Mouse (Mus musculus): ENCODE results near the gene Olfr114. TPM values are rescaled to one million over a fixed set of nuclear protein-coding genes. Genes with fewer than 3 reads are reported as not detected.

Gene Olfr114
- polyA plus RNA-seq, 1 experiment from 2014 or later, result not detected

Other genes starting within 250 kb of the Olfr114 start
- not detected in 2 replicates for gene Olfr104-ps, start 233.2 kb downstream of the Olfr114 start, polyA plus RNA-seq (2015; fragmentation: Nextera tagmentation; extraction: Ambion mirVana)
- gene Olfr105-ps, start 213.7 kb downstream of the Olfr114 start, polyA plus RNA-seq (2015; fragmentation: Nextera tagmentation; extraction: Ambion mirVana), result not detected in 2 replicates
- gene Olfr106-ps, start 202.3 kb downstream of the Olfr114 start, polyA plus RNA-seq (2015; fragmentation: Nextera tagmentation; extraction: Ambion mirVana), result not detected in 2 replicates
- gene Olfr107, start 193.5 kb downstream of the Olfr114 start, polyA plus RNA-seq (2015; fragmentation: Nextera tagmentation; extraction: Ambion mirVana), result not detected in 2 replicates
- not detected in 2 replicates for gene Olfr108, start 147.3 kb downstream of the Olfr114 start, polyA plus RNA-seq (2015; fragmentation: Nextera tagmentation; extraction: Ambion mirVana)
- gene Olfr109, start 133.8 kb downstream of the Olfr114 start, polyA plus RNA-seq (2015; fragmentation: Nextera tagmentation; extraction: Ambion mirVana), result not detected in 2 replicates
- 0.30 and 0.46 TPM in 2 replicates for gene H2-M2, start 109.2 kb downstream of the Olfr114 start, polyA plus RNA-seq (2015; fragmentation: Nextera tagmentation; extraction: Ambion mirVana)
- gene Olfr110, start 100.3 kb downstream of the Olfr114 start, polyA plus RNA-seq (2015; fragmentation: Nextera tagmentation; extraction: Ambion mirVana), result not detected in 2 replicates
- 0.17 TPM in 1 of 2 replicates, not detected in the other for gene Olfr111, start 84.7 kb downstream of the Olfr114 start, polyA plus RNA-seq (2015; fragmentation: Nextera tagmentation; extraction: Ambion mirVana)
- not detected in 2 replicates for gene Olfr112, start 23.3 kb downstream of the Olfr114 start, polyA plus RNA-seq (2015; fragmentation: Nextera tagmentation; extraction: Ambion mirVana)
- not detected in 2 replicates for gene Olfr113, start 15.1 kb downstream of the Olfr114 start, polyA plus RNA-seq (2015; fragmentation: Nextera tagmentation; extraction: Ambion mirVana)
- not detected in 2 replicates for gene Olfr115, start 34.4 kb upstream of the Olfr114 start, polyA plus RNA-seq (2015; fragmentation: Nextera tagmentation; extraction: Ambion mirVana)
- gene Olfr116, start 34.5 kb upstream of the Olfr114 start, polyA plus RNA-seq (2015; fragmentation: Nextera tagmentation; extraction: Ambion mirVana), result not detected in 2 replicates
- gene Olfr117, start 71.0 kb upstream of the Olfr114 start, polyA plus RNA-seq (2015; fragmentation: Nextera tagmentation; extraction: Ambion mirVana), result not detected in 2 replicates
- gene Olfr118, start 74.2 kb upstream of the Olfr114 start, polyA plus RNA-seq (2015; fragmentation: Nextera tagmentation; extraction: Ambion mirVana), result not detected in 2 replicates
- gene Olfr119, start 103.8 kb upstream of the Olfr114 start, polyA plus RNA-seq (2015; fragmentation: Nextera tagmentation; extraction: Ambion mirVana), result not detected in 2 replicates
- gene Olfr120, start 129.1 kb upstream of the Olfr114 start, polyA plus RNA-seq (2015; fragmentation: Nextera tagmentation; extraction: Ambion mirVana), result not detected in 2 replicates
- not detected in 2 replicates for gene Olfr121, start 156.1 kb upstream of the Olfr114 start, polyA plus RNA-seq (2015; fragmentation: Nextera tagmentation; extraction: Ambion mirVana)
- not detected in 2 replicates for gene Olfr122, start 175.9 kb upstream of the Olfr114 start, polyA plus RNA-seq (2015; fragmentation: Nextera tagmentation; extraction: Ambion mirVana)
- not detected in 2 replicates for gene Olfr123, start 200.8 kb upstream of the Olfr114 start, polyA plus RNA-seq (2015; fragmentation: Nextera tagmentation; extraction: Ambion mirVana)
- gene Olfr124, start 207.1 kb upstream of the Olfr114 start, polyA plus RNA-seq (2015; fragmentation: Nextera tagmentation; extraction: Ambion mirVana), result not detected in 2 replicates
- gene Olfr125, start 240.2 kb upstream of the Olfr114 start, polyA plus RNA-seq (2015; fragmentation: Nextera tagmentation; extraction: Ambion mirVana), result not detected in 2 replicates